Mouse (Mus musculus) brain, embryonic 14.5 days (tissue): ENCODE measurements around the gene Rps16.

Source experiments
- CTCF ChIP-seq: fragments of 200-500 bp; IDR thresholded peaks from 2 replicates; pipeline ENCODE4 v1.5.1; 2012; ENCODE audit warnings: inconsistent platforms, mild to moderate bottlenecking, moderate library complexity, borderline replicate concordance; ENCODE audit not compliant: insufficient read depth, insufficient read length; ENCODE audit errors: extremely low read depth
- POLR2A ChIP-seq: fragments of 200-500 bp; IDR thresholded peaks from 2 replicates; pipeline ENCODE4 v1.6.1; 2012; ENCODE audit warnings: mild to moderate bottlenecking, inconsistent platforms, borderline replicate concordance; ENCODE audit not compliant: poor library complexity, insufficient read depth, insufficient read length, severe bottlenecking; ENCODE audit errors: extremely low read depth

DNA sequence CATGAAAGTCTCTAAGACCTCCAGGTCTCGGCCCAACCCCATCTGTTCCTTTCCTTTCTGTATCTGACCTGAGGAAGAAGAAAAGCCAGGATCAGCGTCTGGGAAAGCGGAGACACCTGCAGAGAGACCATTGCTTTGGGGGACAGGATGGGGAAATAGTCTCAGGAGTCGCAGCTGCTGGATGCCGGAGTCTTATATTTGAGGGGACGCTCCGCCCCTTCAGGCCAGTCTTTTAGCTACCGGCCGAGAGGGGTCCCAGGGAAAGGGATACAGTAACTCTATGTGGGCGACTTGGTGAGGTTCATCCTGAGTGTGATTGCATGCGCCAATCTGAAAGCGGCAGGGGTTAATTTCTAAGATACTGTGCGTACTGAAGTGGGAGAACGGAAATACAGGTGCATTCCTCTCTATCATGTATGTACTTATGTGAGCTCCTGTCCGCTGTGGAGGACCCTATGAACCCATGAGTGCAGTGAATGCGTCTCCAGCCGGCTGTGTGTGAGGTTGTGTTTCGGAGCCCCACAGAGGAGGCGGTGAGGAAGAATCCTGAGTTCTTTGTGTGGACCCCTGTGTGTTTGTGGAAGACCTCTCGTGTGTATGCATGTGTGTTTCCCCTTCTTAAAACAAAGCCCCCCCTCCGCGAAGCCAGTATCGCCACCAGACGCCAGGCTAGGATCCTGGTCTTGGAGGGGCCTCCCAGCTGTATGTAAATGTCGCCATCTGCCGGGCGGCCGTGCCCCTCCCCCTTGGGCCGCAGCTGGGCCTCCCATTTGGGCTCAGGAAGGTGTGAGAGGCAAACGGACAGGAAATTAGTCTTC, 48.6 kb upstream of the Rps16 start, which contains the start of gene Dll3:
- TF ChIP-seq POLR2A: peak; percentile 11; the same call in 1 of the 2 replicates
- TF ChIP-seq CTCF: peak; percentile 56
